Mouse (Mus musculus) frontal cortex, postnatal 25 days (tissue): Measurements from ENCODE around the gene Ddr1.
A peak's percentile ranks its signal among the peaks of the same experiment; 100 is the strongest.

Source experiments
- DNase-seq, 2 experiments: peaks; one replicate each; pipeline ENCODE4 v3.0.0; 2022; ENCODE audit warnings: low spot score in 2 of 2

The Ddr1 gene

DNA sequence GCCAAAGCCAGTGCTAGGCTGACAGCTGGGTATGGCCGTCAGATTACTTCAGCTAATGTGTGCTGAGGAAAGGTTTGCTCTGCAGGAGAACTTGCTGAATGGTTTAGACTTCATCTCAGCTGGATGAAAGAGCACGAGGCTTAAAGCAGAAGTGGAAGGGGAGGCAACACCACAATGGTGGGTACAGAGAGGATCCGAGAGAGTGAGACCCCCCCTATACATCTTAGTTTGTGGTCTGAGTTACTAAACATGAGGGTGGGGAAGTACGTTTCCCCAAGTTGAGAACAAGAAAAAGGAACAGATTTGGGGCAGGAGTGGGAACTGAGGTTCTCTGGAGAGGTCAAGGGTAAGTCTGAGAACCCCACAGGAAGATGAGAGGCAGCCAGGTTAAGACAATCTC is 12.1 kb downstream of the Ddr1 start:
- no peak for DNase-seq

DNA sequence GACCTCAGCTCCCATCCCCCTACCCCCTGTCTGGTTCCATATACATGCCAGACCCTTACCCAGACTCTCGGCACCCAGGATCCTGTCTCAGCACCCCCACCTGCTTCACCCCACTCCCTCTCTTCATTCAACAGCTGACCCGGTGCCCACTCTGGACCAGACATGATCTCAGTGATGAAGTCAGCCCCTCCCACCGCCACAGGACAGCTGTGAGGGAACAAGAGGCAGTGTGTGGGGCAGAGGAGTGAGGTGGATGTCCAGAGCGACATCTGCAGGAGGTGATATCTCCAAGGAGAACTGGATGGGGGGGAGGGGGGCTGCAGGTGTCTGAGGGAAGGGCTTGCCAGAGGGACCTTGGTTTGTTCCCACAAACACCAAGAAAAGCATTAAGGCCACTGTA is 12.6 kb downstream of the Ddr1 start:
- DNase-seq = no peak

GRCm38 (mm10) chr17:35689936-35690645 is 14.3 kb downstream of the Ddr1 start:
- no peak for DNase-seq

DNA sequence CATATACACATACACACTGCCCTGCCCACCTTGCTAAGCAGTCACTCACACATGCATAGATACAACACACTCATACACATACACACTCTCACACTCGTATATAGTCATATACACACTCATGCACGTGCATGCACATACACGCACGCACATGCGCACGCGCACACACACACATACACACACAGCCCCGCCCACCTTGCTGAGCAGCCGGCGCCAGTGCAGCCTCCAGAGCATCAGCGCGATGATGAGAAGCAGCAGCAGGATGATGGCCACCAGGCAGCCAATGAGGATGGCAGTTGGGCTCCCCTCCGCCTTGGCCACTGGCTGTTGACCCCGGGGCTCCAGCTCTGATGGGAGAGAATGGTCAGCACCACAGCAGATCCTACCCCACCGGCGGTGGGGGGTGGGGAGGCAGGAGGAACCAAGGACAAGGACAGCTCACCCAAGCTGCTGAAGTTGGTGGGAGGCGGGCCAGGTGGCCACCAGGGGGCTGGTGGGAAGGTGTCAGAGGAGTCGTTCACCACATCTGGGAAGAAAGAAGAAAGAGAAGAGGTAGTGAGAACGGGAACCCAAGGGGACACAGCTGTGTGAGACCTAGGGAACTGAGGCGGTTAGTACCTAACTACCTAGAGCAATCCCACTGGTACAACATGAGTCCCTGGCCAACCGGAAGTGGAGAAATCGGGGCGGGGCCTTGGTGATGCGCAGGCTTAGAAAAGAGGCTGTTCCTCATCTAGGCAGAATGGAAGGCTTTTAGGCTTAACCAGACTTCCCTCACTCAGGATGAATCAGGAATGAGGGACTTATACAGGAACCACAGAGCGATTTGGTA is 15.9 kb downstream of the Ddr1 start:
- DNase-seq = no peak

DNA sequence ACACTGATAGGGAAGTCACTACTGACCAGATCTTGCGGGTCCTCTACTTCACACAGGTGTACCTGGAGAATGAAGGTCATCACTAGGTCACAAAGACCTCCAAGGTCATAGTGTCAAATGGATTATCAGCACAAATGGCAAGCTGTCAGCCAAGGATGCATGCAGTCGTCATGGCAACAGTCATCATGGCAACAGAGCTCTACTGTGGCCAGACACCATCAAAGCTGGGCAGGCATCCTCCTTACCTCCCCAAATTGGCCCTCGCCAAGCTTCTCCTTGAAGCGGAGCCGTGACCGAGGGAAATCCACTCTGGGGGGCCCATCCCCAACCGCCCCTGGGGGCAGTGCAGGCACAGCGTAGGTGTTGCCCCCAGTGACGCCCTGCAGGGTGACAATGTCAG is 19.4 kb downstream of the Ddr1 start:
- no peak for DNase-seq

GRCm38 (mm10) chr17:35681986-35682385 is 22.4 kb downstream of the Ddr1 start:
- no peak for DNase-seq

GRCm38 (mm10) chr17:35680591-35680990 is 23.8 kb downstream of the Ddr1 start:
- no peak for DNase-seq

GRCm38 (mm10) chr17:35673416-35674035 is 30.9 kb downstream of the Ddr1 start, which contains the start of gene Gtf2h4:
Gene Gtf2h4, minus strand, starts transcription at chr17:35673739.
- DNase-seq = peak; percentile 66 to 82

DNA sequence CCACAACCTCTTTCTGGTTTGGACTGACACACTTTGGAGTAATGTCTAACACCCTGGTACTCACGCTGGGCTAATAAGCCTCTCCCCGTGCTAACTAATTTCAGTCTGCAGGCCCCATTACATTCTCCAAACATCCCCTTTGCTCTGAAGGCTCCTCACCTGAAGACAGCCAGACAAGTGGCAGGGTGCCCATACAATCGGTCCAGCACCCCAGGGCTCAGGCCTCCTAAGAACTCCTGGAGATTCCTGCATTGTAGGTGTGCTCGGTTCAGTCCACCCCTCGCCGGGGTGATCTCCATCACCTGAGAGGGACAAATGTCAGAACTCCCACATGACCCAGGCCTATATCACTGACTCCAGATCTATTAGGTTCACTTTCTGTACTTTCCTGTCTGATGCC is 31.9 kb downstream of the Ddr1 start:
- no peak for DNase-seq

GRCm38 (mm10) chr17:35671846-35672245 is 32.6 kb downstream of the Ddr1 start:
- DNase-seq = no peak

DNA sequence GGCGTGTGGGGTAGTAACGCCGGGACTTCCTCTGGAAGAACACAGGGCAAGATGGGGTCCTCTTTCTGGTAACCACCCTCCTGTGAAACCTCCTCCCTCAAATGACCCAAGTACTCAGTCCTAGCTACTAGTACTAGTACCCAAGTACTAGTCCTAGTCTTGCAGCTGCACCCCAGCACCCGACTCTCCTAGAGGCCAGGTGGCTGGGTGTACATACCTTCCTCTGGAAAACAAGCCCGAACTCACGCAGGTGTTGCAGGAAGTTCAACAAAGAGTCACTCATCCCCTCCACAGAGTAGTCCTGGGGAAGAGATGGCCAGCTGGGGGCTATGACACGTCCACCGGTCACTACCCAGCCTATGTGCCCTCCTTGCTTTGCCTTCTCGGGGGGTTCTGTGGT is 34.7 kb downstream of the Ddr1 start:
- no peak for DNase-seq

GRCm38 (mm10) chr17:35667334-35668065 is 36.9 kb downstream of the Ddr1 start, which contains the start of gene Vars2:
Gene Vars2, minus strand, starts transcription at chr17:35667592.
- peak; percentile 96 to 97 for DNase-seq

DNA sequence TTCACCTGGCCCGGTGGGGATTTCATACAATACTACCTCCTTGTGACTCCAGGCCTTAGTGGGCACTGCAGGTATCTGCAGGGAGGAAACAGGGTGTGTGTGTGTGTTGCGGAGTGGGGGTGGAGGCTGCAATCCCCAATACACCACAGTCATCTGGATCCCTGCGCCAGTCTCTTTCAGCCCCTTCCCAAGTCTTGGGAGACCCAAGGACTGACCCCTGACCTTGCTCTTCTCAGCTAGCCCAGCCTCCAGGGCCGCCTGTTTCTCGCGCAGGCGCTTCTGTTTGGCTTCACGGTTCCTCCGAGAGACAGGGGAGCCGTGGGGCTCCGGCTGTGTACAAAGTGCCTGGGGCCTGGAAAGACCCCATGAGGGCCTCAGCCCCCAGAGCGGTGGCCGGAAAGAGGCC is 37.6 kb downstream of the Ddr1 start:
- DNase-seq = no peak

GRCm38 (mm10) chr17:35665957-35666515 is 38.4 kb downstream of the Ddr1 start:
- DNase-seq = peak in 1 of 2 experiments; percentile 28

- no peak for DNase-seq
These were observed 51.3 kb downstream of the Ddr1 start for GRCm38 (mm10) chr17:35653086-35653485.

DNA sequence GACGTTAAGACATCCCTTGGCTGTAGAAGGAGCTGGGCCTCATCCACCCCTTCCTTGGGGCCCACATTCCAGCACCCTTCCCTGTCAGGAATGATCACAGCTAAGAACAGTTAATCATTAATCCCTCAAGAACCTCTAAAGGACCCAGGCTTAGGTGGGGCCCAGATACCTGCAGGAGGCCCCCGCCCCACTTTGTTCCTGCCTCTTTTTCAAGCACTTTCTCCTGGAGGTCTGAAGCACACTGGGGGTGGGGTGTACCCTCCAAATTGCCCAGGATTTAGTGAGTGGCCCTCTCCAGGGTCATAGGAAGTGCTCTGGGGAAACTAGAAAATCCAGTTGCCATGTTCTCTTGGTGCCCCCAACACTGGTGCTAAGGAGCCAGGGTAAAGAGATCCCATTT is 55.0 kb downstream of the Ddr1 start:
- DNase-seq = no peak

GRCm38 (mm10) chr17:35643609-35644236 is 60.7 kb downstream of the Ddr1 start, which contains the start of gene Mucl3:
Gene Mucl3, minus strand, starts transcription at chr17:35643695.
- no peak for DNase-seq

DNA sequence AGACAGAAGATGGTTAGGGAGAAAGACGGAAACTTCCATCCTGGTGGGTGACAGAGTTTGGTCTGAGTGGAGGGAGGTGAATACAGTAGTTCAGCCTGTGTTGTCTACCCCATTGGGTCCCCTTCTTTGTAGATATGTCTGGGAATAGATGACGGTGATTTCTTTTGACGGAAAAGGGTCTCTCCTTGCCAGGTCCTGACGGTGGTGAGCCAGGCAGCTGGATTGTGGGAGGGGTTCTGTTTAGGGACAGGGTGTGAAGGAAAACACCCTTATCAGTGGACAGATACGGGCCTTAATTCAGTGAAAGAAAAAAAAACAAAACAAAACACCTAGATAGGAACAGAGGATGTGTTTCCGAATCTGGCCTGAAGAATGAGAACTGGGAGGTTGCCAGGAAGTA is 65.1 kb downstream of the Ddr1 start:
- no peak for DNase-seq

DNA sequence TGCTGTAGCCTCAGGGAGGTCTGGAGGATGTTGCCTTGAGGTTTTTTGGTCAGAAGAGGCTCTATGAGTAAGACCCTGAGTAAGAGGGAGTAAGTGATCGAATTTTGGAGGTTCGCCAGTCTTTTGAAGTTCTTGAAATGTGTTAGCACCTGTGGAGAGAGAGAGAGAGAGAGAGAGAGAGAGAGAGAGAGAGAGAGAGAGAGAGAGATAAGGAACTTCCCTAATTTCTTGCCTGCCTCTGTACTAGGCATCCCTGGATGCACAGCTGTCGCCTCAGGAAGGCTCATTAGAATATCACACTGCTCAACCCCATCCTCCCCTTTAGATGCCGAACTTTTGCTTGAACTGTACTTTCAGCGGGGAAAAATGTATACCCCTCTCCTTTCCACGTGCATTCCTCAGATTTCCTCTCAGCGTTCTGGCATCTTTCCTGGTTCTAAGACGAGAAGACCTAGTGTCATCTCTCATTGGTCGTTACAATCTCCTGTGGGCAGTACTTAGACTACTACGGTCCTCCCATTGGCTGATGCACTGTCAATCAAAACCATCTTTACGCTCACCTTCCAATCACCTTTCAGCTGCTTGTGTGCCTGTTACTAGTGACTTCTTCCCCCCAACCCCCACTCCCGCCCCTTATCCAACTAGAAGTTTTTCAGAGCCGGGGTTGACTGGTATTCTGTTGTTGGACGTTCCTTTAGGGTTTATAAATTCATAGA is 65.8 kb downstream of the Ddr1 start:
- peak in 1 of 2 experiments; percentile 32 for DNase-seq

DNA sequence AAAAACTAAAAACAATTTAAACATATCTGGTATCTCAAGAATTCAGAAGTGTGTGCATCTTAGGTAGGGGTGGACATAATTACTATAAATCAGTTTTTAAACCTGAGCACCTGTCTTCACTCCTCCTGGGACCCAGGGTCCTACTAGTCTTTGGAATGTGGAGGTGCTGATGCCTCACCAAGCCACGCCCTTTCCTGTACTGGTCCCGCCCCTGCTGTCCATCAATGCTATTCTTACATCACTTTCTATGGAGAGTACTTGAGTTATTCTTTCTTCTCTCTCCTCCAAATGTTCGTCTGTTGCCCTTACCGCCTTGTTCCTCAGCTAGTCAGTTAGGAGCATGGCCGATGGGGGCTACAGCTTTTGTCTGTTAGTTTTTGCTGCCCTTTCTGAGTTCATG is 68.1 kb downstream of the Ddr1 start:
- DNase-seq = no peak
